Mouse (Mus musculus) stomach, embryonic 15.5 days (tissue): Measurements from ENCODE around the gene Twf2. TPM values are rescaled to one million over a fixed set of nuclear protein-coding genes. Genes with fewer than 3 reads are reported as not detected.
A peak's percentile ranks its signal among the peaks of the same experiment; 100 is the strongest.

ENCODE experiments used
- ATAC-seq: fragments of 200-750 bp; cut with Nextera tagmentation; 2 replicates; pipeline ENCODE4 v1.8.0; 2017; ENCODE audit warnings: low read depth, moderate number of reproducible peaks, moderate TSS enrichment; ENCODE audit not compliant: insufficient read depth, low FRiP score
- H3K27ac ChIP-seq: fragments of 300-500 bp; sonication (generic); 2 replicates; pipeline ENCODE4 v1.5.1; 2015; ENCODE audit warnings: mild to moderate bottlenecking, inconsistent platforms
- H3K27me3 ChIP-seq: fragments of 300-500 bp; sonication (generic); replicated peaks from 2 replicates; pipeline ENCODE4 v1.6.1; 2015; ENCODE audit warnings: inconsistent platforms
- H3K36me3 ChIP-seq: fragments of 300-500 bp; sonication (generic); 2 replicates; pipeline ENCODE4 v1.6.1; 2015; ENCODE audit warnings: inconsistent platforms
- H3K4me1 ChIP-seq: fragments of 300-500 bp; sonication (generic); 2 replicates; pipeline ENCODE4 v1.6.1; 2015; ENCODE audit warnings: inconsistent platforms
- H3K4me2 ChIP-seq: fragments of 300-500 bp; sonication (generic); 2 replicates; pipeline ENCODE4 v1.6.1; 2015; ENCODE audit warnings: mild to moderate bottlenecking, inconsistent platforms
- H3K4me3 ChIP-seq: fragments of 300-500 bp; sonication (generic); replicated peaks from 2 replicates; pipeline ENCODE4 v1.5.1; 2015; ENCODE audit warnings: inconsistent platforms
- H3K9ac ChIP-seq: fragments of 300-500 bp; sonication (generic); 2 replicates; pipeline ENCODE4 v1.6.1; 2015; ENCODE audit warnings: inconsistent platforms
- H3K9me3 ChIP-seq: fragments of 300-500 bp; sonication (generic); 2 replicates; pipeline ENCODE4 v1.6.1; 2016; ENCODE audit warnings: inconsistent platforms
- WGBS: fragments of 180-500 bp; shearing (Covaris S2); methylation state at CpG from one replicate; pipeline ENCODE4 v1.1.7; 2015; 5-methylcytosine and 5-hydroxymethylcytosine counted together
- polyA plus RNA-seq: library from polyadenylated mRNA; unstranded; fragments of >200 nt; fragmentation: Nextera tagmentation; extraction: Ambion mirVana; gene quantifications from 2 replicates; pipeline ENCODE4 v1.2.1, GENCODE M21; 2015

Gene Twf2
- polyA plus RNA-seq, 1 experiment from 2014 or later, result 64.0 TPM

DNA sequence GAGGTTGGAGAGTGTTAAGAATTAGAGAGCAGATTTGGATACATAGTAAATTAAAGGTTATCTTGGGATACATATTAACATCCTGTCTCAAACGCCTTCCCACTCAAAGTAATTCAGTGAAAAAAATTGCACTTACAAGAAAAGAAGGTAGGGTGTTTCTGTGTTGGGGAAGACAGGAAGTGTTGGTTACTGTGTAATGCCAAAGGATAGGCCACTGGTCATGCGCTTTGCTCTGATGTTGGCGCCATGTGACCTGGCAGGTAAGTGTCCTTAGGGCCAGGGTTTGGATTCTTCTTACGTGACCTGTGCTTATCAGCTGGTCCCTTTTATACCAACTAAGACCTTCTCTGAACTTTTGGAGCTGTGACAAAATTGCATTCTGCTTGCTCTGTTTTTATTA is 20.8 kb upstream of the Twf2 start:
- ATAC-seq, result no peak
- Histone ChIP-seq H3K9me3 (no peaks in the 10 kb centered on the region), H3K27me3 (no peaks in the 10 kb centered on the region), H3K4me1 (no peaks in the 10 kb centered on the region), H3K4me3 (no peak overlapping the region), H3K4me2 (no peak overlapping the region), H3K27ac (no peak overlapping the region), H3K36me3 (peaks cover 57% of the 10 kb centered on the region), H3K9ac (no peak overlapping the region)
- 87% methylated on average over 4 of the region's 4 CpGs for WGBS

DNA sequence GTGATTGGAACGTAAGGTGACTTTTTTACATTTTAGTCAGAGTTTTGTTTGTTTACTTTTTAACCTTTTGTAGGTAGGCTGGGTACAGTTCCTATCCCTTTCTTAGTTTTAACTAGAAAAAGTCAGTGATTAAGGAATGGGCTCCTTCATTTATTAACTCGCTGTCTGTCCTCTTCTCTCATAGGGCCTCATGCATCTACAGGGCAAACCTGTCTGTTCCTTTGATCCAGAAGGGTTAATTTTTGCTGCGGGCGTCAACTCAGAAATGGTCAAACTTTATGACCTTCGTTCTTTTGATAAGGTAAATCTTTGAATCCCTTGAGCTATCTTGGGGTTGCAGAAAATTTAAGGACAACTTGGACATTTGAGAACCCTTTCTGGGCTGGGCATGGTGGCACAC is 18.9 kb upstream of the Twf2 start:
- Histone ChIP-seq H3K27ac (no peak overlapping the region), H3K36me3 (peaks cover 65% of the 10 kb centered on the region), H3K27me3 (no peaks in the 10 kb centered on the region), H3K4me1 (no peaks in the 10 kb centered on the region), H3K4me3 (no peak overlapping the region), H3K9ac (no peak overlapping the region), H3K9me3 (no peaks in the 10 kb centered on the region), H3K4me2 (no peak overlapping the region)
- 79% methylated on average over 5 of the region's 5 CpGs for WGBS
- no peak for ATAC-seq

GRCm38 (mm10) chr9:106191355-106191754 is 11.6 kb upstream of the Twf2 start:
- Histone ChIP-seq H3K4me1 (no peaks in the 10 kb centered on the region), H3K36me3 (peaks cover 60% of the 10 kb centered on the region), H3K9me3 (no peaks in the 10 kb centered on the region), H3K4me3 (no peak overlapping the region), H3K27ac (no peak overlapping the region), H3K4me2 (no peak overlapping the region), H3K9ac (no peak overlapping the region), H3K27me3 (no peaks in the 10 kb centered on the region)
- no peak for ATAC-seq
- 96% methylated on average over 1 of the region's 1 CpGs for WGBS

- H3K4me1 ChIP-seq, result no peaks in the 10 kb centered on the region
- H3K27ac ChIP-seq, result no peak overlapping the region
- ATAC-seq, result no peak
- peaks cover 53% of the 10 kb centered on the region for H3K36me3 ChIP-seq
- H3K4me2 ChIP-seq, result no peak overlapping the region
- H3K27me3 ChIP-seq, result no peaks in the 10 kb centered on the region
- no peak overlapping the region for H3K9ac ChIP-seq
- WGBS, result 90% methylated on average over 8 of the region's 8 CpGs
- no peaks in the 10 kb centered on the region for H3K9me3 ChIP-seq
- H3K4me3 ChIP-seq, result no peak overlapping the region
These were observed 10.9 kb upstream of the Twf2 start for GRCm38 (mm10) chr9:106192024-106192423.

DNA sequence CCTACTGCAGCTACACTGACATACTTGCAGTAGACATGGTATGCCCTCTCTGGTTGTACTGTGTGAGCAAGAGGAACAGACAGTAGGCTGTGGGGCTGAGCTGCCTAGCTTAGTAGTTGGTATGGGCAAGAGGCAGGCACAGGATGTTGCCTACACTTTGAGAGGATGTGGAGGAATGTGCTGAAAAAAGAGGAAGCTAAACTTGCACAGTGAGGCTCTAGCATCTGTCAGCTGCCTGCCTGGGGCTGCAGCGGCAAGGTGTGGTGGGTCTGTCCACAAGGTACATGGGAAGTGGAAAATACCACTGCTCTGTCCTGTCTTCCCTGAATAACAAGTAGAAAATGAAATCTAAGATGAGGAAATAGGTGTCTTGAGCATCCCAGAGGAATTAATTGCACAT is 9.9 kb upstream of the Twf2 start:
- Histone ChIP-seq H3K4me1 (peaks cover 5% of the 10 kb centered on the region; the same call in 1 of the 2 replicates), H3K27me3 (no peaks in the 10 kb centered on the region), H3K4me3 (no peak overlapping the region), H3K9ac (no peak overlapping the region), H3K4me2 (no peak overlapping the region), H3K27ac (no peak overlapping the region), H3K36me3 (peaks cover 46% of the 10 kb centered on the region), H3K9me3 (no peaks in the 10 kb centered on the region)
- ATAC-seq, result no peak
- WGBS, result 91% methylated on average over 1 of the region's 1 CpGs

GRCm38 (mm10) chr9:106193930-106194807 is 8.7 kb upstream of the Twf2 start:
- no peaks in the 10 kb centered on the region for H3K27me3 ChIP-seq
- no peak overlapping the region for H3K4me3 ChIP-seq
- H3K27ac ChIP-seq, result no peak overlapping the region
- 86% methylated on average over 8 of the region's 8 CpGs for WGBS
- peaks cover 35% of the 10 kb centered on the region for H3K36me3 ChIP-seq
- no peak for ATAC-seq
- no peaks in the 10 kb centered on the region for H3K9me3 ChIP-seq
- no peak overlapping the region for H3K9ac ChIP-seq
- peaks cover 12% of the 10 kb centered on the region; the same call in 1 of the 2 replicates for H3K4me1 ChIP-seq
- H3K4me2 ChIP-seq, result no peak overlapping the region

GRCm38 (mm10) chr9:106195693-106196092 is 7.2 kb upstream of the Twf2 start:
- Histone ChIP-seq H3K27ac (no peak overlapping the region), H3K9ac (no peak overlapping the region), H3K4me3 (no peak overlapping the region), H3K4me2 (no peak overlapping the region), H3K4me1 (peaks cover 19% of the 10 kb centered on the region), H3K36me3 (peaks cover 24% of the 10 kb centered on the region), H3K9me3 (no peaks in the 10 kb centered on the region), H3K27me3 (no peaks in the 10 kb centered on the region)
- 81% methylated on average over 8 of the region's 8 CpGs for WGBS
- no peak for ATAC-seq

GRCm38 (mm10) chr9:106197081-106197713 is 5.7 kb upstream of the Twf2 start:
- WGBS, result 88% methylated on average over 3 of the region's 3 CpGs
- no peaks in the 10 kb centered on the region for H3K9me3 ChIP-seq
- peaks cover 20% of the 10 kb centered on the region for H3K4me1 ChIP-seq
- no peak for ATAC-seq
- no peak overlapping the region for H3K27ac ChIP-seq
- no peaks in the 10 kb centered on the region for H3K27me3 ChIP-seq
- H3K36me3 ChIP-seq, result peaks cover 11% of the 10 kb centered on the region
- no peak overlapping the region for H3K9ac ChIP-seq
- H3K4me2 ChIP-seq, result peak overlapping the region; percentile 63; the same call in 1 of the 2 replicates
- no peak overlapping the region for H3K4me3 ChIP-seq

- no peak for ATAC-seq
- Histone ChIP-seq H3K4me3 (peak overlapping the region; percentile 65; the same call in 1 of the 2 replicates), H3K9ac (no peak overlapping the region), H3K36me3 (peaks cover 9% of the 10 kb centered on the region), H3K4me2 (peak overlapping the region; percentile 63), H3K27ac (no peak overlapping the region), H3K27me3 (no peaks in the 10 kb centered on the region), H3K4me1 (peaks cover 23% of the 10 kb centered on the region), H3K9me3 (no peaks in the 10 kb centered on the region)
- 90% methylated on average over 9 of the region's 9 CpGs for WGBS
These were observed 5.2 kb upstream of the Twf2 start for GRCm38 (mm10) chr9:106197732-106198131.

GRCm38 (mm10) chr9:106198962-106199458 is 3.9 kb upstream of the Twf2 start:
- H3K27ac ChIP-seq, result peak overlapping the region; percentile 49
- no peaks in the 10 kb centered on the region for H3K27me3 ChIP-seq
- WGBS, result under 1% methylated on average over 50 of the region's 51 CpGs

GRCm38 (mm10) chr9:106199535-106200272 is 3.2 kb upstream of the Twf2 start, which contains the start of gene Ppm1m:
TSS of gene Ppm1m (minus strand) at chr9:106199746.
- Histone ChIP-seq H3K9me3 (no peaks in the 10 kb centered on the region), H3K4me1 (peaks cover 37% of the 10 kb centered on the region), H3K27ac (peak within 1 kb of the TSS; percentile 49), H3K4me3 (peak within 1 kb of the TSS; percentile 65), H3K36me3 (peaks cover 9% of the 10 kb centered on the region), H3K9ac (peak within 1 kb of the TSS; percentile 54), H3K4me2 (peak within 1 kb of the TSS; percentile 63), H3K27me3 (no peaks in the 10 kb centered on the region)
- WGBS, result 50% methylated on average over 18 of the region's 18 CpGs
- 0 out of 2 replicates have a peak, but pooled peaks have one; percentile 1 for ATAC-seq

More at GRCm38 (mm10) chr9:106198962-106199458, 3.9 kb upstream of the Twf2 start:
- Histone ChIP-seq H3K9me3 (no peaks in the 10 kb centered on the region), H3K4me2 (peak overlapping the region; percentile 63), H3K4me3 (peak overlapping the region; percentile 65), H3K4me1 (peaks cover 31% of the 10 kb centered on the region), H3K36me3 (peaks cover 9% of the 10 kb centered on the region), H3K9ac (peak overlapping the region; percentile 54)
- ATAC-seq, result peak; percentile 34
